Mouse (Mus musculus): Measurements from ENCODE around the gene Fcgrt. TPM values are rescaled to one million over a fixed set of nuclear protein-coding genes. Genes with fewer than 3 reads are reported as not detected.

Gene Fcgrt
- total and polyA plus RNA-seq, 3 experiments, result 0.27 to 1.7 TPM; not detected in 1

GRCm38 (mm10) chr7:45043307-45043706 lies 60.3 kb downstream of the Fcgrt start:
- Histone ChIP-seq H3K27me3 (ENCODE audit: control insufficient read depth in 1 of 2, insufficient read depth in 2 of 2, low read length in 2 of 2) (no peaks in the 10 kb centered on the region), H3K27ac (ENCODE audit: control insufficient read depth, low read depth, low read length) (no peak overlapping the region), H3K4me3 (ENCODE audit: control insufficient read depth in 1 of 2, insufficient read depth in 1 of 2, low read depth in 2 of 2, low read length in 2 of 2) (no peak overlapping the region), H3K79me2 (ENCODE audit: control insufficient read depth, insufficient read depth, low read length, poor library complexity) (no peaks in the 10 kb centered on the region), H3K4me1 (ENCODE audit: control insufficient read depth in 1 of 2, insufficient read depth in 2 of 2, low read length in 2 of 2) (no peaks in the 10 kb centered on the region), H3K9ac (ENCODE audit: control insufficient read depth, low read depth, low read length, poor library complexity, severe bottlenecking) (no peak overlapping the region), H3K36me3 (ENCODE audit: control insufficient read depth in 1 of 2, insufficient read depth in 2 of 2, low read length in 2 of 2) (peaks cover 0 to 5% of the 10 kb centered on the region in 2 experiments; a peak in 2 of 4 replicates), H3K9me3 (replicated peaks; ENCODE audit: insufficient read depth, low read length) (no peaks in the 10 kb centered on the region)
- DNase-seq (ENCODE audit: low read depth, low spot score), result no peak
- no peak for TF ChIP-seq BHLHE40 (IDR thresholded peaks at IDR 0.05; ENCODE audit: borderline replicate concordance, low read depth, low read length)
- no peak for TF ChIP-seq CHD1 (IDR thresholded peaks at IDR 0.05; ENCODE audit: low read depth, low read length)
- no peak for TF ChIP-seq MYB (IDR thresholded peaks at IDR 0.05; ENCODE audit: low read depth, low read length)
- no peak for TF ChIP-seq RCOR1 (IDR thresholded peaks at IDR 0.05; ENCODE audit: low read depth, low read length)
- TF ChIP-seq MYC (IDR thresholded peaks at IDR 0.05; ENCODE audit: low read depth, low read length), result no peak
- TF ChIP-seq GABPA (IDR thresholded peaks at IDR 0.05; ENCODE audit: low read depth, low read length), result no peak
- no peak for TF ChIP-seq ZMIZ1 (IDR thresholded peaks at IDR 0.05; ENCODE audit: low read depth, low read length)
- TF ChIP-seq HCFC1 (IDR thresholded peaks at IDR 0.05; ENCODE audit: low read depth, low read length), result no peak
- no peak for TF ChIP-seq SIN3A (IDR thresholded peaks at IDR 0.05; ENCODE audit: low read length)
- TF ChIP-seq ZNF384 (IDR thresholded peaks at IDR 0.05; ENCODE audit: low read depth, low read length), result no peak

Other genes with a start within 250 kb of the Fcgrt start
Only the 30 nearest of the 33 such genes appear.
- gene Med25, start 211.1 kb downstream of the Fcgrt start, total RNA-seq (2012; rRNA removed), result 50.5 and 53.9 TPM in 2 replicates
- 100 to 1,000 TPM in 1 of 2 experiments, not detected in 1; 118 TPM for gene Med25, start 211.1 kb downstream of the Fcgrt start, polyA plus RNA-seq (2012; ENCODE audit: insufficient read depth in 1 of 2, insufficient read length in 2 of 2, low read depth in 1 of 2, low replicate concordance in 2 of 2, missing spikeins in 1 of 2)
- 6.8 and 9.4 TPM in 2 replicates for gene Fuz, start 207.8 kb downstream of the Fcgrt start, total RNA-seq (2012; rRNA removed)
- gene Fuz, start 207.8 kb downstream of the Fcgrt start, polyA plus RNA-seq (2012; ENCODE audit: insufficient read depth in 1 of 2, insufficient read length in 2 of 2, low read depth in 1 of 2, low replicate concordance in 2 of 2, missing spikeins in 1 of 2), result 10 to 100 TPM in 1 of 2 experiments, not detected in 1; 18.1 TPM
- gene Ap2a1, start 174.4 kb downstream of the Fcgrt start, total RNA-seq (2012; rRNA removed), result 54.0 and 54.4 TPM in 2 replicates
- gene Ap2a1, start 174.4 kb downstream of the Fcgrt start, polyA plus RNA-seq (2012; ENCODE audit: insufficient read depth in 1 of 2, insufficient read length in 2 of 2, low read depth in 1 of 2, low replicate concordance in 2 of 2, missing spikeins in 1 of 2), result 100 to 1,000 TPM in 1 of 2 experiments, 10 to 100 TPM in 1; 73.1 to 107 TPM
- gene Tsks, start 160.6 kb downstream of the Fcgrt start, total RNA-seq (2012; rRNA removed), result 0.10 TPM in 1 of 2 replicates, not detected in the other
- under 1 TPM in 1 of 2 experiments, not detected in 1; 0.08 TPM for gene Tsks, start 160.6 kb downstream of the Fcgrt start, polyA plus RNA-seq (2012; ENCODE audit: insufficient read depth in 1 of 2, insufficient read length in 2 of 2, low read depth in 1 of 2, low replicate concordance in 2 of 2, missing spikeins in 1 of 2)
- 0.20 and 0.35 TPM in 2 replicates for gene Cpt1c, start 129.0 kb downstream of the Fcgrt start, total RNA-seq (2012; rRNA removed)
- under 1 TPM in 1 of 2 experiments, not detected in 1; 0.81 TPM for gene Cpt1c, start 129.0 kb downstream of the Fcgrt start, polyA plus RNA-seq (2012; ENCODE audit: insufficient read depth in 1 of 2, insufficient read length in 2 of 2, low read depth in 1 of 2, low replicate concordance in 2 of 2, missing spikeins in 1 of 2)
- gene Prmt1, start 117.3 kb downstream of the Fcgrt start, total RNA-seq (2012; rRNA removed), result 317 and 339 TPM in 2 replicates
- gene Prmt1, start 117.3 kb downstream of the Fcgrt start, polyA plus RNA-seq (2012; ENCODE audit: insufficient read depth in 1 of 2, insufficient read length in 2 of 2, low read depth in 1 of 2, low replicate concordance in 2 of 2, missing spikeins in 1 of 2), result 100 to 1,000 TPM; 254 to 715 TPM
- gene Irf3, start 106.2 kb downstream of the Fcgrt start, total RNA-seq (2012; rRNA removed), result 78.6 and 83.4 TPM in 2 replicates
- gene Irf3, start 106.2 kb downstream of the Fcgrt start, polyA plus RNA-seq (2012; ENCODE audit: insufficient read depth in 1 of 2, insufficient read length in 2 of 2, low read depth in 1 of 2, low replicate concordance in 2 of 2, missing spikeins in 1 of 2), result 10 to 100 TPM in 1 of 2 experiments, not detected in 1; 82.1 TPM
- 13.4 and 16.6 TPM in 2 replicates for gene Bcl2l12, start 105.1 kb downstream of the Fcgrt start, total RNA-seq (2012; rRNA removed)
- 10 to 100 TPM in 1 of 2 experiments, not detected in 1; 24.6 TPM for gene Bcl2l12, start 105.1 kb downstream of the Fcgrt start, polyA plus RNA-seq (2012; ENCODE audit: insufficient read depth in 1 of 2, insufficient read length in 2 of 2, low read depth in 1 of 2, low replicate concordance in 2 of 2, missing spikeins in 1 of 2)
- gene Scaf1, start 87.5 kb downstream of the Fcgrt start, total RNA-seq (2012; rRNA removed), result 17.7 and 18.3 TPM in 2 replicates
- 10 to 100 TPM; 34.4 to 81.5 TPM for gene Scaf1, start 87.5 kb downstream of the Fcgrt start, polyA plus RNA-seq (2012; ENCODE audit: insufficient read depth in 1 of 2, insufficient read length in 2 of 2, low read depth in 1 of 2, low replicate concordance in 2 of 2, missing spikeins in 1 of 2)
- gene Rras, start 85.9 kb downstream of the Fcgrt start, total RNA-seq (2012; rRNA removed), result 4.2 and 5.0 TPM in 2 replicates
- gene Rras, start 85.9 kb downstream of the Fcgrt start, polyA plus RNA-seq (2012; ENCODE audit: insufficient read depth in 1 of 2, insufficient read length in 2 of 2, low read depth in 1 of 2, low replicate concordance in 2 of 2, missing spikeins in 1 of 2), result 10 to 100 TPM in 1 of 2 experiments, not detected in 1; 24.1 TPM
- gene Prr12, start 51.0 kb downstream of the Fcgrt start, total RNA-seq (2012; rRNA removed), result 3.3 and 3.5 TPM in 2 replicates
- 10 to 100 TPM in 1 of 2 experiments, not detected in 1; 32.1 TPM for gene Prr12, start 51.0 kb downstream of the Fcgrt start, polyA plus RNA-seq (2012; ENCODE audit: insufficient read depth in 1 of 2, insufficient read length in 2 of 2, low read depth in 1 of 2, low replicate concordance in 2 of 2, missing spikeins in 1 of 2)
- gene Nosip, start 41.4 kb downstream of the Fcgrt start, total RNA-seq (2012; rRNA removed), result 49.9 and 50.7 TPM in 2 replicates
- 10 to 100 TPM in 1 of 2 experiments, not detected in 1; 78.9 TPM for gene Nosip, start 41.4 kb downstream of the Fcgrt start, polyA plus RNA-seq (2012; ENCODE audit: insufficient read depth in 1 of 2, insufficient read length in 2 of 2, low read depth in 1 of 2, low replicate concordance in 2 of 2, missing spikeins in 1 of 2)
- 7.5 and 7.7 TPM in 2 replicates for gene Prrg2, start 41.2 kb downstream of the Fcgrt start, total RNA-seq (2012; rRNA removed)
- gene Prrg2, start 41.2 kb downstream of the Fcgrt start, polyA plus RNA-seq (2012; ENCODE audit: insufficient read depth in 1 of 2, insufficient read length in 2 of 2, low read depth in 1 of 2, low replicate concordance in 2 of 2, missing spikeins in 1 of 2), result 10 to 100 TPM in 1 of 2 experiments, not detected in 1; 16.9 TPM
- 16.0 and 29.3 TPM in 2 replicates for gene Rcn3, start 11.6 kb downstream of the Fcgrt start, total RNA-seq (2012; rRNA removed)
- gene Rcn3, start 11.6 kb downstream of the Fcgrt start, polyA plus RNA-seq (2012; ENCODE audit: insufficient read depth in 1 of 2, insufficient read length in 2 of 2, low read depth in 1 of 2, low replicate concordance in 2 of 2, missing spikeins in 1 of 2), result 10 to 100 TPM in 1 of 2 experiments, not detected in 1; 43.0 TPM
- 2,482 and 2,708 TPM in 2 replicates for gene Rps11, start 20.6 kb upstream of the Fcgrt start, total RNA-seq (2012; rRNA removed)
- 1,000 to 10,000 TPM; 3,189 to 5,434 TPM for gene Rps11, start 20.6 kb upstream of the Fcgrt start, polyA plus RNA-seq (2012; ENCODE audit: insufficient read depth in 1 of 2, insufficient read length in 2 of 2, low read depth in 1 of 2, low replicate concordance in 2 of 2, missing spikeins in 1 of 2)
- gene Rpl13a, start 24.9 kb upstream of the Fcgrt start, total RNA-seq (2012; rRNA removed), result 2,773 and 3,160 TPM in 2 replicates
- 1,000 to 10,000 TPM; 2,091 to 3,727 TPM for gene Rpl13a, start 24.9 kb upstream of the Fcgrt start, polyA plus RNA-seq (2012; ENCODE audit: insufficient read depth in 1 of 2, insufficient read length in 2 of 2, low read depth in 1 of 2, low replicate concordance in 2 of 2, missing spikeins in 1 of 2)
- 0.69 and 3.9 TPM in 2 replicates for gene Gm45713, start 32.4 kb upstream of the Fcgrt start, total RNA-seq (2012; rRNA removed)
- not detected for gene Gm45713, start 32.4 kb upstream of the Fcgrt start, polyA plus RNA-seq (2012; ENCODE audit: insufficient read depth in 1 of 2, insufficient read length in 2 of 2, low read depth in 1 of 2, low replicate concordance in 2 of 2, missing spikeins in 1 of 2)
- 9.5 and 13.0 TPM in 2 replicates for gene Flt3l, start 32.6 kb upstream of the Fcgrt start, total RNA-seq (2012; rRNA removed)
- 10 to 100 TPM in 1 of 2 experiments, not detected in 1; 35.4 TPM for gene Flt3l, start 32.6 kb upstream of the Fcgrt start, polyA plus RNA-seq (2012; ENCODE audit: insufficient read depth in 1 of 2, insufficient read length in 2 of 2, low read depth in 1 of 2, low replicate concordance in 2 of 2, missing spikeins in 1 of 2)
- gene Pih1d1, start 50.5 kb upstream of the Fcgrt start, total RNA-seq (2012; rRNA removed), result 119 and 141 TPM in 2 replicates
- 100 to 1,000 TPM in 1 of 2 experiments, not detected in 1; 148 TPM for gene Pih1d1, start 50.5 kb upstream of the Fcgrt start, polyA plus RNA-seq (2012; ENCODE audit: insufficient read depth in 1 of 2, insufficient read length in 2 of 2, low read depth in 1 of 2, low replicate concordance in 2 of 2, missing spikeins in 1 of 2)
- 33.9 and 34.0 TPM in 2 replicates for gene Aldh16a1, start 50.7 kb upstream of the Fcgrt start, total RNA-seq (2012; rRNA removed)
- 10 to 100 TPM in 1 of 2 experiments, not detected in 1; 61.6 TPM for gene Aldh16a1, start 50.7 kb upstream of the Fcgrt start, polyA plus RNA-seq (2012; ENCODE audit: insufficient read depth in 1 of 2, insufficient read length in 2 of 2, low read depth in 1 of 2, low replicate concordance in 2 of 2, missing spikeins in 1 of 2)
- gene Slc17a7, start 60.1 kb upstream of the Fcgrt start, total RNA-seq (2012; rRNA removed), result 0.23 TPM in 2 replicates
- gene Slc17a7, start 60.1 kb upstream of the Fcgrt start, polyA plus RNA-seq (2012; ENCODE audit: insufficient read depth in 1 of 2, insufficient read length in 2 of 2, low read depth in 1 of 2, low replicate concordance in 2 of 2, missing spikeins in 1 of 2), result 1 to 10 TPM in 1 of 2 experiments, not detected in 1; 1.0 TPM
- gene Gfy, start 75.7 kb upstream of the Fcgrt start, total RNA-seq (2012; rRNA removed), result not detected in 2 replicates
- gene Gfy, start 75.7 kb upstream of the Fcgrt start, polyA plus RNA-seq (2012; ENCODE audit: insufficient read depth in 1 of 2, insufficient read length in 2 of 2, low read depth in 1 of 2, low replicate concordance in 2 of 2, missing spikeins in 1 of 2), result not detected
- gene Pth2, start 77.1 kb upstream of the Fcgrt start, total RNA-seq (2012; rRNA removed), result not detected in 2 replicates
- gene Pth2, start 77.1 kb upstream of the Fcgrt start, polyA plus RNA-seq (2012; ENCODE audit: insufficient read depth in 1 of 2, insufficient read length in 2 of 2, low read depth in 1 of 2, low replicate concordance in 2 of 2, missing spikeins in 1 of 2), result not detected
- 0.16 and 0.27 TPM in 2 replicates for gene Ccdc155, start 101.0 kb upstream of the Fcgrt start, total RNA-seq (2012; rRNA removed)
- gene Ccdc155, start 101.0 kb upstream of the Fcgrt start, polyA plus RNA-seq (2012; ENCODE audit: insufficient read depth in 1 of 2, insufficient read length in 2 of 2, low read depth in 1 of 2, low replicate concordance in 2 of 2, missing spikeins in 1 of 2), result under 1 TPM in 1 of 2 experiments, not detected in 1; 0.38 TPM
- 8.5 and 9.2 TPM in 2 replicates for gene Dkkl1, start 108.3 kb upstream of the Fcgrt start, total RNA-seq (2012; rRNA removed)
- gene Dkkl1, start 108.3 kb upstream of the Fcgrt start, polyA plus RNA-seq (2012; ENCODE audit: insufficient read depth in 1 of 2, insufficient read length in 2 of 2, low read depth in 1 of 2, low replicate concordance in 2 of 2, missing spikeins in 1 of 2), result 10 to 100 TPM in 1 of 2 experiments, not detected in 1; 32.0 TPM
- gene Tead2, start 111.9 kb upstream of the Fcgrt start, total RNA-seq (2012; rRNA removed), result 0.19 TPM in 1 of 2 replicates, not detected in the other
- gene Tead2, start 111.9 kb upstream of the Fcgrt start, polyA plus RNA-seq (2012; ENCODE audit: insufficient read depth in 1 of 2, insufficient read length in 2 of 2, low read depth in 1 of 2, low replicate concordance in 2 of 2, missing spikeins in 1 of 2), result under 1 TPM in 1 of 2 experiments, not detected in 1; 0.38 TPM
- 17.2 and 22.4 TPM in 2 replicates for gene Cd37, start 135.3 kb upstream of the Fcgrt start, total RNA-seq (2012; rRNA removed)
- 100 to 1,000 TPM in 1 of 2 experiments, not detected in 1; 111 TPM for gene Cd37, start 135.3 kb upstream of the Fcgrt start, polyA plus RNA-seq (2012; ENCODE audit: insufficient read depth in 1 of 2, insufficient read length in 2 of 2, low read depth in 1 of 2, low replicate concordance in 2 of 2, missing spikeins in 1 of 2)
- gene Slc6a16, start 137.2 kb upstream of the Fcgrt start, total RNA-seq (2012; rRNA removed), result not detected in 2 replicates
- not detected for gene Slc6a16, start 137.2 kb upstream of the Fcgrt start, polyA plus RNA-seq (2012; ENCODE audit: insufficient read depth in 1 of 2, insufficient read length in 2 of 2, low read depth in 1 of 2, low replicate concordance in 2 of 2, missing spikeins in 1 of 2)
- gene Slc6a21, start 173.7 kb upstream of the Fcgrt start, total RNA-seq (2012; rRNA removed), result not detected in 2 replicates
- gene Slc6a21, start 173.7 kb upstream of the Fcgrt start, polyA plus RNA-seq (2012; ENCODE audit: insufficient read depth in 1 of 2, insufficient read length in 2 of 2, low read depth in 1 of 2, low replicate concordance in 2 of 2, missing spikeins in 1 of 2), result not detected
- 4.5 and 4.8 TPM in 2 replicates for gene Trpm4, start 229.9 kb upstream of the Fcgrt start, total RNA-seq (2012; rRNA removed)
- gene Trpm4, start 229.9 kb upstream of the Fcgrt start, polyA plus RNA-seq (2012; ENCODE audit: insufficient read depth in 1 of 2, insufficient read length in 2 of 2, low read depth in 1 of 2, low replicate concordance in 2 of 2, missing spikeins in 1 of 2), result 1 to 10 TPM in 1 of 2 experiments, not detected in 1; 6.9 TPM